Mouse (Mus musculus) olfactory bulb, adult 2 months (tissue): ENCODE results near the gene Stac. TPM values are rescaled to one million over a fixed set of nuclear protein-coding genes. Genes with fewer than 3 reads are reported as not detected.

Experiments
- H3K27ac ChIP-seq: fragments of 200-500 bp; 2 replicates; pipeline ENCODE4 v1.5.1; 2012; ENCODE audit warnings: low read depth, low read length; ENCODE audit not compliant: insufficient read depth
- H3K4me1 ChIP-seq: fragments of 200-500 bp; 2 replicates; pipeline ENCODE4 v1.6.1; 2012; ENCODE audit warnings: low read length; ENCODE audit not compliant: control insufficient read depth, insufficient read depth
- H3K4me3 ChIP-seq: fragments of 200-500 bp; 2 replicates; pipeline ENCODE4 v1.5.1; 2012; ENCODE audit warnings: mild to moderate bottlenecking, low read depth, low read length, moderate library complexity; ENCODE audit not compliant: insufficient read depth
- CTCF ChIP-seq: fragments of 200-500 bp; IDR thresholded peaks from 2 replicates; pipeline ENCODE4 v1.5.1; 2012; ENCODE audit warnings: low read depth, mild to moderate bottlenecking, low read length, moderate library complexity; ENCODE audit not compliant: insufficient read depth
- POLR2A ChIP-seq: fragments of 200-500 bp; IDR thresholded peaks from 2 replicates; pipeline ENCODE4 v1.6.1; 2012; ENCODE audit warnings: mild to moderate bottlenecking, low read depth, low read length, moderate library complexity; ENCODE audit not compliant: insufficient read depth
- WGBS: fragments of 180-500 bp; shearing (Covaris S2); methylation state at CpG from one replicate; pipeline ENCODE4 v1.1.7; 2018; 5-methylcytosine and 5-hydroxymethylcytosine counted together
- polyA plus RNA-seq: library from polyadenylated mRNA; stranded (reverse); fragments of >200 nt; gene quantifications from 2 replicates; pipeline ENCODE4 v1.2.4, GENCODE M21; 2012; ENCODE audit warnings: low replicate concordance; ENCODE audit not compliant: missing spikeins, insufficient read depth, insufficient read length

Gene Stac
- polyA plus RNA-seq: not detected in 2 replicates

DNA sequence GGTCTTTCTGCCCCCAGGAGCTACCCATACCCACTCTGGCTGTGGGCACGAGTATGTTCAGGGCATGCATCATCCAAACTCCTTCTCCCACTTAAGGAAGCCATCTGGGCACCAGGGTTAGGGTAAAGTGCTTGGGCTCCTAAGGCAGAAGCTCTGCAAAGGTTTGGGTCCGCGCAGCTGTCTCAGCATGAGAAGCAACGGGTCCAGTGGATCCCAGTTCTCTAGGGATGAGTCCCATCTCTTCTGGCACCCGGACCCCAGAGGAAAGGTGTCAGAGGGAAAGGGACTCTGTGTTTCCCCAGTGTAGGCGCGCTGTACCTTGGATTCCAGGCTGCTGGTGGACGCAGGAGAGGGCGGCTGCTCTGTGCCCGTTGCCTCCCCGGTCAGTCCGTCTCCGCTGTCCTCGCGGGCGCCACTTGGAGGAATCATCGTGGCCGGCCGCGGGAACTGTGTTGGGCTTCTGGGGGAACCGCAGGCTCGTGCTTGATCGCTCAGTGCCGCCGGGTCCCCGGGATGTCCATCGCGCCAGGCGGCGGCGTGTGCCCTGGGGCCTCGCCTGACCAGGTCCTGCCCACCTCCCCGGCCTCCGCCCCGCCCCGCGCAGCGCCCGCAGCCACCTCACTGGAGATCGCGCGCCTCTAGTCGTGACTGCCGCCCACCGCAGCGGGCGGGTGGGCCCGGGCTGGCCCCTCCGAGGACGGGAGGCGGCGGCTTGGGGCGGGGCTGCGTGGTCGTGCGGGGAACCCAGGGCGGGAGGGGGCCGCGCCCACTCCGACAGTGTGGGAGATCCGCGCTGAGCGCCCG lies at the start of gene Stac:
Gene Stac (minus strand): TSS at position 669 of the 804 bp plus-strand sequence.
- Histone ChIP-seq H3K4me1 (peaks cover 11% of the 10 kb centered on the region), H3K4me3 (peak within 1 kb of the TSS; percentile 41), H3K27ac (no peak within 1 kb of the TSS)
- TF ChIP-seq CTCF: no peak
- TF ChIP-seq POLR2A: no peak
- 2% methylated on average over 64 of the region's 64 CpGs for WGBS

DNA sequence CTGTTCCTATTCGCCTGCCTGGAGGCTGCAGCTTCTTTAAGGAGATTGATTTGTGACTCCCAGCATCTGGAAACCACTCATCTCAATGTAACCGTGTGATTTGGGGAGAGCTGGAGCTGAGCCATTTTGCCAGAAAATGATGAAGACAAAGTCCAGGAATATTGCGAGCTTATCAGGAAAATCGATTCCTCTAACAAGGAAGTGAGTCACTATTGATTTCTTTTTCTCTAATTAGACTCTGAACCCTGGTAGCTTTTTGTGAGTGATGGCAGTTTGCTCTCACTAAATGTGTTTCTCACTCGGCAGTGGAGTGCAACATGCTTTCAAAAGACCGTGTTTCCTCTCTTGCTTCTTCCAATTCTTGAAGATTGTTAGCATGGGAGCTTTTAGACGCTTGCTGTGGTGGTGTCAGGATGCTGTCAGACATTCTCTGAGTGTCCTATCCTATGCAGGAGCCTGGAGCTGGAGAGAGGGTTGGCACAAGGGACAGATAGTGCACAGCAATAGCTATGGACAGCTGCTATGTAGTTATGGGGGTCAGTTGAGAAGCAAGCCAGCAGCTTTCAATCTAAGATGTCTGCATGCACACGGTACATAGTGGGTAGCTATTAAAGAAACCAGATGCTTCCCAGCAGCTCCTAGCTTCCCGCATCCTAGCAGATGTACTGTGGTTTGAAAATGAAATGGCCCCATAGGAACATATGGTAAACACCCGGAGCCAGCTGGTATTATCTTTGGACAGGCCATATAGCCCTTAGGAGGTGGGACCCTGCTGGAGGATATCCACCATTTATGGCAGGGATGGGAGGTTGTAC lies 49.5 kb upstream of the Stac start:
- 72% methylated on average over 10 of the region's 10 CpGs for WGBS
- TF ChIP-seq CTCF (no peak), POLR2A (no peak)
- Histone ChIP-seq H3K27ac (no peak overlapping the region), H3K4me1 (no peaks in the 10 kb centered on the region), H3K4me3 (no peak overlapping the region)

DNA sequence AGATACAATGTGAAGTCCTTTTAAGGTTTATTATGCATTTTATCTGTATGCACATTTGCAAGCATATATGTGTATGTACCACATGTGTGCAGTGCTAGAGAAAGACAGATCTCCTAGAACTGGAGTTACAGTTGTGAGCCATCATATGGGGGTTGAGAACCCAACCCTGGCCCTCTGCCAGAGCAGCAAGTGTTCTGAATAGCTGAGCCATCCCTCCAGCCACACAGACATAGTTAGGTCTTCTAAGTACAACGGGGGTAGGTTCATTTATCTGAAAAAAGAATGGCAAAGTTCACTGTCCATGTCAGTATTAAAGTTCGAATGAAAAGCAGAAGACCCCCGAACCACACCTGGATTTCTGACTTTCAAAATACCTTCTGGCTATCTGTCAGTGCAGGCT lies 48.9 kb upstream of the Stac start:
- 69% methylated on average over 3 of the region's 3 CpGs for WGBS
- no peaks in the 10 kb centered on the region for H3K4me1 ChIP-seq
- H3K27ac ChIP-seq: no peak overlapping the region
- no peak overlapping the region for H3K4me3 ChIP-seq
- TF ChIP-seq POLR2A: no peak
- TF ChIP-seq CTCF: no peak

DNA sequence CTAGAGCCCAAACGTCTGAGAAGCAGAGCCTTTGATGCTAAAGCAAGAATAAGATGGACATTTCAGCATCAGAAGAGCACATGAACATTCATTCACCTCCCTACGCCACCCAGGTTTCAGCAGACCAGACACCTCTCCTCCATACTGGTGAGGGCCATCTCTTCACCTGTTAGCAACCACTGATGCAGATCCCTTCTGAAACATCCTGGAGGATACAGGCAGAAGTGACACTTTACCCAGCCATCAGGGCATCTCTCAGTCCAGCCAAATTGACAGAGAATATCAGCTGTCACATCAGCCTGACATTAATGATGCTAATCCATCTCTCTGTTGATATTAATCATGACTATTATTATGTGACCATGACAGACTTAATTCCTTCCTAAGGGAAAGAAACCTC lies 47.6 kb upstream of the Stac start:
- no peak for TF ChIP-seq POLR2A
- no peak for TF ChIP-seq CTCF
- no peak overlapping the region for H3K27ac ChIP-seq
- WGBS: 79% methylated on average over 2 of the region's 2 CpGs
- no peak overlapping the region for H3K4me3 ChIP-seq
- H3K4me1 ChIP-seq: no peaks in the 10 kb centered on the region

DNA sequence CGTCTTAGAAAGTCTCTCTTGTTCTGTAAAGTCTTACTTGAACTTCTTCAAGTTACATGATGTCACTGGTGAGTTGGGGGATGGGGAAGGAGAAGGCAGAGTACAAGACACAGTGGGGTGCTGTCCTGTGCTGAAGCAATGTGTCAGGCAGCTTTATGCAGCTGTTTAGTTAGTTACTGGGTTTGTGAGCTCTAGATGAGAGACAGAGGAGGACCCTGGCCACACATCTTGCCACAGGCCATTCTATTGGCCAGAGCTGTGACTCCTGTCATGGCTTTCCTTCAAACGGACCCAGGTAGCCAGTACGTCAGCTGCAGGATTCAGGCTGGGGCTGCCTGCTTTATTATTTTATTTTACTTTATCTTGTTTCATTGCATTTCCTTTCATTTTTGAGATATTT lies 45.8 kb upstream of the Stac start:
- H3K27ac ChIP-seq: no peak overlapping the region
- H3K4me1 ChIP-seq: no peaks in the 10 kb centered on the region
- WGBS: 82% methylated on average over 3 of the region's 3 CpGs
- TF ChIP-seq CTCF (no peak), POLR2A (no peak)
- no peak overlapping the region for H3K4me3 ChIP-seq

DNA sequence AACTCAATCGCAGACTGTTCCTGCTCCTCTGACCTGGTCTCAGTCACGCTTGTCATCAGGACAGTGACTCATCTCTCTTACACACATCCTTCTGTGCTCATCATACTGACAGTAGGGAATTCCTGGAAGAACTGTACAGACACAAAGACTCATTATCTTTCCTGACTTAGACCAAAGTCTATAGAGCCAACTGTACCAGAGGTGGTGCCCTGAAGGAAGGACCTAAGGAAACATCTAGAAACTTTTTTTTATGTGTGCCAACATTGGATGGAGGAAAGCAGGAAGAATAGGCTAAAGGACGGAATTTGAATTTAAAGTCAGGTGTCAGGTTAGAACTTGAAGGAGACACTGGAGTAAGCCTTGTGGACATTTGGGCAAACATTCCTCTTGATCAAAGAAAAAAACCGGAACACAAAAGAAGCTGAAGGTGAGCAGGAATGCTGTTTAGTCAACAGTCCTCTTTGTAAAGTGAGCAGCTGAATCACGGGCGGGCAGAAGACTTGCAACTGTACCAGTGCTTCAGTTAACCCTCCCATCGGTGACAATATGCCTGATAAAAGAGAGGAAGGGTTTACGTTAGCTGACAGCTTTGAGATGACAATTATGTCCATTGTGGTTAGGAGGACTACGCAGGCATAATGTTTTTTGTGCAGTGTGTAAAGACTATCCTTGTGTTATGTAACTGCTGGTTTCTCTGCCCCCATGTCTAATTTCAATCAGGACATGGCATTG lies 42.0 kb upstream of the Stac start:
- no peak overlapping the region for H3K27ac ChIP-seq
- H3K4me3 ChIP-seq: no peak overlapping the region
- TF ChIP-seq POLR2A: no peak
- TF ChIP-seq CTCF: no peak
- 90% methylated on average over 9 of the region's 9 CpGs for WGBS
- no peaks in the 10 kb centered on the region for H3K4me1 ChIP-seq

DNA sequence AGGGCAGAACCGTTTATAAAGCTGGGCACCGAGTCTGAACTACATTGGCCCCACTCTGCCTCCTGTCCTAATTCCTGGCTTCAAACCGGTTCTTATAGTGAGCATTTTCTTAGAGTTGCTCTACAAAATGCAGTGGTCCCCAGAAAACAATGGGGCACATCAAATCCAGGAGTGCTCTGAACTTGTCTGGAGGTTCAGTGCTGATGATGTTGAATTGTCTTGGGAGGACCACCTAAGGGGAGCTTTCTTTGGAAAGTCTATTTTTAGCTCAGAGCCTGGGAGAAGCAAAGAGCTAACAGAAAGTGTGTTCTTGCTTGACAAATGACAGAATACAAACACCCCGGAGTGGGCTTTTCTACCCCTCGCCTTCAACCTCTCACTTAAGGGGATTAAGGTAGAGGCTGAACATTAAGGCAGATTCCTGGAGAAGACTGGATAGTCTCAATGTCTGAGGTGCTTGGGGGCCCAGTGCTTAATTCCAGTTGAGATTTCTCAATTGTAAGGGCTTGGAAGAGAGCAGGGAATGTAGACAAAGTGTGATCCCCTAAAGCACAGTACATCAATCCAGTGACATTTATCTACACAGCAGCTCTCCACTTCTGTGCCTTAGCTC lies 34.9 kb upstream of the Stac start:
- Histone ChIP-seq H3K4me3 (no peak overlapping the region), H3K27ac (no peak overlapping the region), H3K4me1 (no peaks in the 10 kb centered on the region)
- WGBS: 53% methylated on average over 5 of the region's 5 CpGs
- TF ChIP-seq POLR2A (no peak), CTCF (no peak)

DNA sequence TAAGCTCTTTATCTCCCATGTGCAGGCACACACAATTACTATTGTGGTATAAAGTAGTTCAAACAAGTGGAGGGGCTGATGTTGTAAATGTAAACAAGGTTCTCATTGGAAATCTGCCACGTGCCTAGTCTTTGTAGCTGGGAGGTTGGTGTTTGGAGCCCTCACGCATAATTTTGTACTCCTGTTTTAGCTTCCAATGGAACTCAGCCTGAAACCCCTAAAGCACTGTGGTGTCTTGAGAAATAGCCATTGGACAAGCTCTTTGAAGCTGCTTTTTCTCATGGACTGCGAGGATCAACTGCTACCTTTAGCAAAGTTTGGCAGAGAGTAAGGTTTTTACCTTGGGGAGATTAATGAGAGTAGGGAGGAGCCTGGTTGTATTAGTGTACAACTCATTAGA lies 24.3 kb upstream of the Stac start:
- 49% methylated on average over 3 of the region's 3 CpGs for WGBS
- no peak for TF ChIP-seq POLR2A
- no peak for TF ChIP-seq CTCF
- no peaks in the 10 kb centered on the region for H3K4me1 ChIP-seq

More for the DNA sequence above, 24.3 kb upstream of the Stac start:
- no peak overlapping the region for H3K4me3 ChIP-seq
- no peak overlapping the region for H3K27ac ChIP-seq
